Mouse (Mus musculus) midbrain, embryonic 11.5 days (tissue): ENCODE results near the gene Wee1. TPM values are rescaled to one million over a fixed set of nuclear protein-coding genes. Genes with fewer than 3 reads are reported as not detected.
"Not testable (repeated sequence)": the region's sequence is repeated elsewhere in the genome, so short reads cannot be mapped to it uniquely, and the experiment has no call there.

Experiments
- ATAC-seq: fragments of 200-750 bp; cut with Nextera tagmentation; 2 replicates; pipeline ENCODE4 v1.8.0; 2017; ENCODE audit warnings: moderate TSS enrichment, moderate library complexity; ENCODE audit not compliant: low FRiP score
- DNase-seq: peaks from one replicate; pipeline ENCODE4 v3.0.0; 2015; ENCODE audit warnings: low spot score; ENCODE audit errors: missing footprints
- H3K27ac ChIP-seq: fragments of 300-500 bp; sonication (generic); 2 replicates; pipeline ENCODE4 v1.5.1; 2014; ENCODE audit warnings: low read depth, low read length
- H3K27me3 ChIP-seq: fragments of 300-500 bp; sonication (generic); 2 replicates; pipeline ENCODE4 v1.6.1; 2014; ENCODE audit warnings: mild to moderate bottlenecking, low read length, moderate library complexity, mixed read lengths; ENCODE audit not compliant: control insufficient read depth, insufficient read depth
- H3K36me3 ChIP-seq: fragments of 300-500 bp; sonication (generic); 2 replicates; pipeline ENCODE4 v1.6.1; 2014; ENCODE audit warnings: mild to moderate bottlenecking, low read length, moderate library complexity, mixed read lengths; ENCODE audit not compliant: control insufficient read depth, insufficient read depth
- H3K4me1 ChIP-seq: fragments of 300-500 bp; sonication (generic); 2 replicates; pipeline ENCODE4 v1.6.1; 2014; ENCODE audit warnings: low read length; ENCODE audit not compliant: control insufficient read depth, insufficient read depth
- H3K4me2 ChIP-seq: fragments of 300-500 bp; sonication (generic); 2 replicates; pipeline ENCODE4 v1.6.1; 2014; ENCODE audit warnings: mild to moderate bottlenecking, moderate library complexity
- H3K4me3 ChIP-seq: fragments of 300-500 bp; sonication (generic); 2 replicates; pipeline ENCODE4 v1.5.1; 2014; ENCODE audit warnings: low read depth, low read length
- H3K9ac ChIP-seq: fragments of 300-500 bp; sonication (generic); 2 replicates; pipeline ENCODE4 v1.6.1; 2014; ENCODE audit warnings: low read length
- H3K9me3 ChIP-seq: fragments of 300-500 bp; sonication (generic); 2 replicates; pipeline ENCODE4 v1.6.1; 2016; ENCODE audit warnings: low read length; ENCODE audit not compliant: control insufficient read depth
- WGBS: fragments of 180-500 bp; shearing (Covaris S2); extraction: QIAGEN DNeasy Blood & Tissue Kit; methylation state at CpG from one replicate; pipeline ENCODE4 v1.1.7; 2014; 5-methylcytosine and 5-hydroxymethylcytosine counted together
- polyA plus RNA-seq: library from polyadenylated mRNA; unstranded; fragments of >200 nt; fragmentation: Nextera tagmentation; extraction: Ambion mirVana; gene quantifications from 2 replicates; pipeline ENCODE4 v1.2.1, GENCODE M21; 2014

The Wee1 gene
- polyA plus RNA-seq, 1 experiment from 2014 or later, result 32.6 TPM

GRCm38 (mm10) chr7:110143863-110144262 lies 22.0 kb downstream of the Wee1 start:
- H3K4me2 ChIP-seq, result no peak overlapping the region
- DNase-seq (peak; percentile 59), ATAC-seq (no peak)
- WGBS, result 93% methylated on average over 1 of the region's 1 CpGs
- peaks cover 17% of the 10 kb centered on the region for H3K36me3 ChIP-seq
- H3K9ac ChIP-seq, result no peak overlapping the region
- no peaks in the 10 kb centered on the region for H3K4me1 ChIP-seq
- no peak overlapping the region for H3K4me3 ChIP-seq
- H3K27ac ChIP-seq, result no peak overlapping the region
- no peaks in the 10 kb centered on the region for H3K9me3 ChIP-seq
- no peaks in the 10 kb centered on the region for H3K27me3 ChIP-seq

DNA sequence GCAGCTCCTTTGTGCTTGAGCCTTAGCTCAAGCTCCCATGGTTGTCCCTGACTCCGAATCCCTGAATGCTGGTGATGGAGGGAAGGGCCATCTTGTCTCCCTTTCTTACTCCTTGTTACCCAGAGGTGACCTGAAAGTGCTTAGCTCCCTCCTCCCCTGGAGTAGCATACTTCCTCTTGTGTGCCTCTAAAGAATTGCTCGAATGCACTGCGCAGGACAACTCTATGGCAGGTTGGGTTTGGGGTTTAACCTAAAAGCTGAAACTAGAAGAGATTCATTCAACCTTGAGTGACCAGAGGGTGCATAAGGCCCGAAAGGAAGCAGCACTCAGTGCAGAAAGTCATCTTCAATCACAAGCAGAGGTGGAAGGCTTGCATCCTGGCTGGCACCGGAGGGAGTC lies 31.0 kb downstream of the Wee1 start:
- no peaks in the 10 kb centered on the region for H3K4me1 ChIP-seq
- no peak overlapping the region for H3K4me2 ChIP-seq
- no peaks in the 10 kb centered on the region for H3K36me3 ChIP-seq
- H3K27me3 ChIP-seq, result no peaks in the 10 kb centered on the region
- no peak overlapping the region for H3K27ac ChIP-seq
- 90% methylated on average over 5 of the region's 5 CpGs for WGBS
- H3K4me3 ChIP-seq, result no peak overlapping the region
- no peaks in the 10 kb centered on the region for H3K9me3 ChIP-seq
- DNase-seq (no peak), ATAC-seq (no peak)
- no peak overlapping the region for H3K9ac ChIP-seq

- no peaks in the 10 kb centered on the region for H3K27me3 ChIP-seq
- no peaks in the 10 kb centered on the region for H3K9me3 ChIP-seq
- H3K9ac ChIP-seq, result no peak overlapping the region
- H3K4me2 ChIP-seq, result no peak overlapping the region
- H3K4me1 ChIP-seq, result no peaks in the 10 kb centered on the region
- no peak overlapping the region for H3K4me3 ChIP-seq
- peak; percentile 14 for DNase-seq
- ATAC-seq, result no peak
- no peaks in the 10 kb centered on the region for H3K36me3 ChIP-seq
- H3K27ac ChIP-seq, result no peak overlapping the region
- 77% methylated on average over 4 of the region's 4 CpGs for WGBS
Observed at GRCm38 (mm10) chr7:110156712-110157260, 34.9 kb downstream of the Wee1 start.

- ATAC-seq (no peak), DNase-seq (peak; percentile 41)
- no peaks in the 10 kb centered on the region for H3K9me3 ChIP-seq
- H3K4me1 ChIP-seq, result no peaks in the 10 kb centered on the region
- no peaks in the 10 kb centered on the region for H3K27me3 ChIP-seq
- H3K27ac ChIP-seq, result no peak overlapping the region
- H3K4me2 ChIP-seq, result no peak overlapping the region
- H3K36me3 ChIP-seq, result no peaks in the 10 kb centered on the region
- H3K4me3 ChIP-seq, result no peak overlapping the region
- H3K9ac ChIP-seq, result no peak overlapping the region
- 74% methylated on average over 7 of the region's 7 CpGs for WGBS
Observed at GRCm38 (mm10) chr7:110157261-110157910, 35.5 kb downstream of the Wee1 start.

- H3K9ac ChIP-seq, result no peak overlapping the region
- no peaks in the 10 kb centered on the region for H3K27me3 ChIP-seq
- ATAC-seq (no peak), DNase-seq (peak; percentile 33)
- no peaks in the 10 kb centered on the region for H3K36me3 ChIP-seq
- H3K4me3 ChIP-seq, result no peak overlapping the region
- H3K27ac ChIP-seq, result no peak overlapping the region
- 88% methylated on average over 3 of the region's 3 CpGs for WGBS
- no peaks in the 10 kb centered on the region for H3K4me1 ChIP-seq
- no peak overlapping the region for H3K4me2 ChIP-seq
- H3K9me3 ChIP-seq, result no peaks in the 10 kb centered on the region
Observed at GRCm38 (mm10) chr7:110158073-110158472, 36.2 kb downstream of the Wee1 start.

GRCm38 (mm10) chr7:110160109-110160508 lies 38.3 kb downstream of the Wee1 start:
- H3K4me2 ChIP-seq, H3K4me3 ChIP-seq, H3K4me1 ChIP-seq, H3K27me3 ChIP-seq, H3K27ac ChIP-seq, H3K36me3 ChIP-seq, ATAC-seq, DNase-seq, H3K9me3 ChIP-seq, H3K9ac ChIP-seq: not testable (repeated sequence)

DNA sequence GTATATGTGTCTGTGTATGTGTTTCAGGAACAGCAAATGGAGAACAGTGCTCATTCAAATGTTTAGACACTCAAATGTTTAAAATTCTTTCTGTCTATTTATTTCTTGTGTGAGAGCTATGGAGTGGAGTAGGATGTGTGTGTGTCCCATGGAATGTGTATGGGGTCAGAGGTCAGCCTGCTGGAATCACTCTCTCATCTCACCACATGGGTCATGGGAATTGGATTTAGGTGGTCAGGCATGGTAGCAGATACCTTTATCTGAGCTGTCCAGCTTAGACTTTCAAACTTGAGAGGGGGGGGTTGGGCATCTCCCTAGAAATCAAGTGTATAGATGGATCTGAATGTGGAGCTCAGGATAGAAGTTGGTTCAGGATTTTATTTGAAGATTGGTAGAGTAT lies 38.8 kb downstream of the Wee1 start:
- Histone ChIP-seq H3K4me1 (0 out of 2 replicates have a peak, but pooled peaks cover 2% of the 10 kb centered on the region), H3K4me2 (no peak overlapping the region), H3K27ac (no peak overlapping the region), H3K9me3 (no peaks in the 10 kb centered on the region), H3K36me3 (no peaks in the 10 kb centered on the region), H3K9ac (no peak overlapping the region), H3K4me3 (no peak overlapping the region), H3K27me3 (no peaks in the 10 kb centered on the region)
- DNase-seq, result peak; percentile 81
- no peak for ATAC-seq

GRCm38 (mm10) chr7:110163024-110163423 lies 41.2 kb downstream of the Wee1 start:
- no peaks in the 10 kb centered on the region for H3K9me3 ChIP-seq
- H3K27ac ChIP-seq, result no peak overlapping the region
- H3K27me3 ChIP-seq, result no peaks in the 10 kb centered on the region
- H3K4me2 ChIP-seq, result no peak overlapping the region
- no peak for DNase-seq
- ATAC-seq, result no peak
- no peaks in the 10 kb centered on the region for H3K36me3 ChIP-seq
- 90% methylated on average over 6 of the region's 6 CpGs for WGBS
- H3K4me1 ChIP-seq, result 0 out of 2 replicates have a peak, but pooled peaks cover 2% of the 10 kb centered on the region
- no peak overlapping the region for H3K4me3 ChIP-seq
- no peak overlapping the region for H3K9ac ChIP-seq

- under 1% methylated on average over 24 of the region's 24 CpGs for WGBS
- ATAC-seq, result peak; percentile 83
Observed at GRCm38 (mm10) chr7:110164103-110164681, 42.3 kb downstream of the Wee1 start.

More at GRCm38 (mm10) chr7:110164103-110164681, 42.3 kb downstream of the Wee1 start:
- DNase-seq, result peak; percentile 98
- Histone ChIP-seq H3K9ac (peak overlapping the region; percentile 74), H3K4me3 (peak overlapping the region; percentile 41), H3K9me3 (no peaks in the 10 kb centered on the region), H3K36me3 (no peaks in the 10 kb centered on the region), H3K4me1 (0 out of 2 replicates have a peak, but pooled peaks cover 2% of the 10 kb centered on the region), H3K27ac (peak overlapping the region; percentile 81), H3K4me2 (peak overlapping the region; percentile 84), H3K27me3 (no peaks in the 10 kb centered on the region)
